Mouse (Mus musculus) megakaryocyte, embryonic 14.5 days (primary cell): ENCODE measurements at regions not wholly inside any gene's neighbourhood (a gene's known extent, or its start where the extent isn't known, plus 50 kb on each side); places are given as distances from the start of the nearest gene placed in this dataset.

Experiments used
- H3K27me3 ChIP-seq: replicated peaks from 2 replicates; pipeline ENCODE3; 2012; ENCODE audit warnings: inconsistent platforms
- H3K36me3 ChIP-seq: replicated peaks from 2 replicates; pipeline ENCODE3; 2012; ENCODE audit warnings: low read length, inconsistent platforms, mixed read lengths
- H3K4me1 ChIP-seq: 2 replicates; pipeline ENCODE4 v1.6.1; 2012; ENCODE audit warnings: inconsistent platforms
- H3K4me3 ChIP-seq: replicated peaks from 2 replicates; pipeline ENCODE3; 2012; ENCODE audit warnings: moderate library complexity, mild to moderate bottlenecking, inconsistent platforms
- H3K9me3 ChIP-seq: 2 replicates; pipeline ENCODE4 v1.6.1; 2012; ENCODE audit warnings: inconsistent platforms
- FLI1 ChIP-seq: IDR thresholded peaks from 2 replicates; pipeline ENCODE4 v1.6.1; 2012; ENCODE audit warnings: low read length, inconsistent platforms, mixed read lengths
- GATA1 ChIP-seq: IDR thresholded peaks from 3 replicates; pipeline ENCODE4 v1.6.1; 2012; ENCODE audit warnings: mixed read lengths, low read length, inconsistent platforms, borderline replicate concordance

- no peaks in the 10 kb centered on the region for H3K36me3 ChIP-seq
- peaks cover 63% of the 10 kb centered on the region for H3K27me3 ChIP-seq
- TF ChIP-seq FLI1 (no peak), GATA1 (no peak)
- peaks cover 12% of the 10 kb centered on the region for H3K4me1 ChIP-seq
- no peak overlapping the region for H3K4me3 ChIP-seq
- H3K9me3 ChIP-seq = peaks cover 25% of the 10 kb centered on the region
Measured at GRCm38 (mm10) chr16:93446206-93446605, 157.7 kb downstream of the Setd4 start.

- TF ChIP-seq GATA1 (no peak), FLI1 (no peak)
- H3K4me1 ChIP-seq = peaks cover 12% of the 10 kb centered on the region
- H3K9me3 ChIP-seq = peaks cover 25% of the 10 kb centered on the region
Measured at GRCm38 (mm10) chr16:93442837-93443236, 161.0 kb downstream of the Setd4 start.

GRCm38 (mm10) chr16:93437608-93438425 lies 166.0 kb downstream of the Setd4 start:
- TF ChIP-seq FLI1 (no peak), GATA1 (no peak)
- H3K27me3 ChIP-seq = peaks cover 60% of the 10 kb centered on the region
- peaks cover 2% of the 10 kb centered on the region; the same call in 1 of the 2 replicates for H3K9me3 ChIP-seq
- H3K4me3 ChIP-seq = no peak overlapping the region
- no peaks in the 10 kb centered on the region for H3K4me1 ChIP-seq
- H3K36me3 ChIP-seq = no peaks in the 10 kb centered on the region

More at GRCm38 (mm10) chr16:93442837-93443236, 161.0 kb downstream of the Setd4 start:
- no peaks in the 10 kb centered on the region for H3K36me3 ChIP-seq
- H3K27me3 ChIP-seq = peaks cover 58% of the 10 kb centered on the region
- H3K4me3 ChIP-seq = no peak overlapping the region

- Histone ChIP-seq H3K36me3 (no peaks in the 10 kb centered on the region), H3K27me3 (peaks cover 60% of the 10 kb centered on the region), H3K9me3 (no peaks in the 10 kb centered on the region), H3K4me1 (no peaks in the 10 kb centered on the region), H3K4me3 (no peak overlapping the region)
- no peak for TF ChIP-seq GATA1
- TF ChIP-seq FLI1 = no peak
Measured at GRCm38 (mm10) chr16:93436732-93437131, 167.1 kb downstream of the Setd4 start.

DNA sequence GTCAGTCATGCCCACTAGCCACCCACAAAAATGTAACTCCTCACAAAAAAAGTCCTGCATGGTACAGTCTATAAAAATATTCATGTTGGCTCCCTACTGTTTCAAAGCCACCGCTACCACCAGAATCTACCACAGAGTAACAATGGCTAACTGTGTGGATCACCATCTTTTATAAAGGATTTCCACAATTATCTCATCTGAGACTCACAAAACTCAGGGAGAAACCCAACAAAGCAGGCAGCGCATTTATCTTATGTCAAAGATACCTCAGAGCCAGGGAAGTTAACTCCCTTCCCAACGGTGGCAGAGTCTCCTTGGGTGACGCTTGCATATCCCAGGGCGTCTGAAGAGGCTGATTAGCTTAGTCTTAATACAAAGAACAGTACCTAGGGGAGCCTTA lies 172.5 kb downstream of the Setd4 start:
- H3K36me3 ChIP-seq = no peaks in the 10 kb centered on the region
- peaks cover 2% of the 10 kb centered on the region; the same call in 1 of the 2 replicates for H3K4me1 ChIP-seq
- no peak overlapping the region for H3K4me3 ChIP-seq
- peaks cover 78% of the 10 kb centered on the region for H3K27me3 ChIP-seq
- TF ChIP-seq GATA1 (no peak), FLI1 (no peak)
- no peaks in the 10 kb centered on the region for H3K9me3 ChIP-seq

DNA sequence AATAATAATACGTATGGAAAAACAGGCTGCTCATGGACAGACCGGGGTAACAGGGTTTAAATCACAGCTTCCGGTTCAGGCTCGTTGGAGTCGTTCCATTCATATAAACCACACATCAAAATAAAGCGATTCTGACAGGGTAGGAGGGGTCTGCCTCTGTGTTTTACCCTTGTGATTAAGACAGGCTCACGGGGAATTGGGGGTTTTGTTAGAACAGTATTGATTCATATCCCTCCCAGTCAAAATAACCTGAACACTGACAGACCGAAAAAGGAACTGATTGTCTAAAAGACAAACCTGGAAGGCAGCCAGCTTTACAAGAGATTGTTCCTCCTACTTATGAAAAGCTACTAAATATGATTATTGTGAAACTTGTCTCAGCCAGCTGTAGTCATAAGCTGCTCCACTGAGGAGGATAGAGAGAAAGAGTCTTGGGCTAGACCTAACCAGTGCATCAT lies 174.5 kb downstream of the Setd4 start:
- Histone ChIP-seq H3K36me3 (no peaks in the 10 kb centered on the region), H3K9me3 (no peaks in the 10 kb centered on the region), H3K27me3 (peaks cover 70% of the 10 kb centered on the region), H3K4me1 (peaks cover 18% of the 10 kb centered on the region), H3K4me3 (no peak overlapping the region)
- TF ChIP-seq GATA1 (no peak), FLI1 (no peak)

GRCm38 (mm10) chr16:93427264-93427663 lies 176.6 kb downstream of the Setd4 start:
- TF ChIP-seq GATA1 (no peak), FLI1 (no peak)
- Histone ChIP-seq H3K4me1 (peaks cover 24% of the 10 kb centered on the region), H3K27me3 (peaks cover 80% of the 10 kb centered on the region), H3K4me3 (no peak overlapping the region), H3K36me3 (no peaks in the 10 kb centered on the region), H3K9me3 (no peaks in the 10 kb centered on the region)

DNA sequence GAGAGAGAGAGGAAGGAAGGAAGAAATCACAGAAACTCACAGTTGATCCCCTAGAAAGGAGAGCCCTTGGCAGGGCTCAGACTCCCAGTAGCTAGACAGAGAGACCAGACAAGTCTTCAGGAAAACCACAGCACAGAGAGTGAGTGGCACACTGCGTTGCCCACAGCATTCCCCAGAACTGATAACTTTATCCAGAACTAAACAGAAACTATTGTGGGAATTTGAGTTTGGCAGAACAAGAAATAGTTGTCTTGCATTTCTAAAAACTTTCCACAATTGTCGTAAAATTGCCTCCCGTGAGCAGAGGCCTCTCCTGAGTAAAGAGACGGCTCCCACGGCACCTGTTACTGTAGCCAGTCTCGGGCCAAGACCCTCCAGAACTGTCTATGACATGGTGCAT lies 178.1 kb downstream of the Setd4 start:
- H3K9me3 ChIP-seq = no peaks in the 10 kb centered on the region
- TF ChIP-seq FLI1 = no peak
- TF ChIP-seq GATA1 = no peak
- H3K36me3 ChIP-seq = no peaks in the 10 kb centered on the region
- H3K27me3 ChIP-seq = peaks cover 78% of the 10 kb centered on the region
- peaks cover 24% of the 10 kb centered on the region for H3K4me1 ChIP-seq
- no peak overlapping the region for H3K4me3 ChIP-seq

DNA sequence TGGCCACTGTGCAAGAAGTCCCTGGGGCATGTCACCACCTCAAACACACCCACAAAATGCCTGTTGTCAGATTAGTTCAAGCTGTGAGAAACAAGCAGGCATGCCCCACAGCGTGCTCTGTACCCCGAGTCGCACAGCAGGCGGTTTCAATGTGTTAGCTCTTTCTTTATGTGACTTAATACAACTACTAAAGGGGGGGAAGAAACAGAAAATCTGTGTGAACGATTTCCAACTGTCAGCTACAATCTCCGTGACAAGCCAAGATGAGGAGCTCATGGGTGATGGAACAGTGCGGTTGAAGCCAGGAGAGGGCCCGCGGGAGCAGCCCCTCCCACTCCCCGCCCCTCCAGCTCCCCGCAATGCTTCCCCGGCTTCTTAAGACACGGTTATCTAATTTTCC lies 180.7 kb downstream of the Setd4 start:
- H3K4me1 ChIP-seq = peaks cover 24% of the 10 kb centered on the region
- no peak overlapping the region for H3K4me3 ChIP-seq
- TF ChIP-seq FLI1 (no peak), GATA1 (no peak)
- peaks cover 69% of the 10 kb centered on the region for H3K27me3 ChIP-seq
- 0 out of 2 replicates have a peak, but pooled peaks cover 2% of the 10 kb centered on the region for H3K9me3 ChIP-seq
- no peaks in the 10 kb centered on the region for H3K36me3 ChIP-seq

GRCm38 (mm10) chr16:93422221-93422620 lies 181.6 kb downstream of the Setd4 start:
- TF ChIP-seq FLI1 (no peak), GATA1 (no peak)
- H3K27me3 ChIP-seq = peaks cover 69% of the 10 kb centered on the region
- 0 out of 2 replicates have a peak, but pooled peaks cover 2% of the 10 kb centered on the region for H3K9me3 ChIP-seq
- peaks cover 24% of the 10 kb centered on the region for H3K4me1 ChIP-seq
- no peaks in the 10 kb centered on the region for H3K36me3 ChIP-seq
- H3K4me3 ChIP-seq = no peak overlapping the region
